Mouse (Mus musculus) erythroblast, embryonic 14.5 days (primary cell): ENCODE measurements around the gene March9. TPM values are rescaled to one million over a fixed set of nuclear protein-coding genes. Genes with fewer than 3 reads are reported as not detected.

ENCODE experiments used
- H3K27me3 ChIP-seq: 2 replicates; pipeline ENCODE4 v1.6.1; 2012; ENCODE audit warnings: inconsistent platforms; ENCODE audit not compliant: control insufficient read depth
- H3K36me3 ChIP-seq: 2 replicates; pipeline ENCODE4 v1.6.1; 2012; ENCODE audit warnings: mild to moderate bottlenecking, inconsistent platforms; ENCODE audit not compliant: control insufficient read depth
- H3K4me1 ChIP-seq: 2 replicates; pipeline ENCODE4 v1.6.1; 2012; ENCODE audit warnings: inconsistent platforms; ENCODE audit not compliant: control insufficient read depth
- H3K4me3 ChIP-seq: replicated peaks from 2 replicates; pipeline ENCODE3; 2012; ENCODE audit warnings: moderate library complexity, mild to moderate bottlenecking, inconsistent platforms
- H3K9me3 ChIP-seq: 2 replicates; pipeline ENCODE4 v1.6.1; 2012; ENCODE audit warnings: low read length, inconsistent platforms, mixed read lengths; ENCODE audit not compliant: control insufficient read depth
- GATA1 ChIP-seq: IDR thresholded peaks from 2 replicates; pipeline ENCODE4 v1.6.1; 2012; ENCODE audit warnings: low read length, inconsistent platforms, mixed read lengths
- TAL1 ChIP-seq: IDR thresholded peaks from 3 replicates; pipeline ENCODE4 v1.6.1; 2012; ENCODE audit warnings: low read length, inconsistent platforms, mixed read lengths
- polyA plus RNA-seq: library from polyadenylated mRNA; stranded (reverse); fragments of >175 nt; gene quantifications from 2 replicates; pipeline ENCODE4 v1.2.3, GENCODE M21; 2012

Gene March9
- polyA plus RNA-seq, 1 experiment, result not detected

- Histone ChIP-seq H3K27me3 (peaks cover 70% of the 10 kb centered on the region), H3K4me3 (no peak overlapping the region), H3K4me1 (peaks cover 49% of the 10 kb centered on the region), H3K9me3 (peaks cover 4% of the 10 kb centered on the region; the same call in 1 of the 2 replicates), H3K36me3 (peaks cover 19% of the 10 kb centered on the region)
- TF ChIP-seq GATA1, result no peak
- TF ChIP-seq TAL1, result no peak
Observed at GRCm38 (mm10) chr10:127061085-127061484, 1.1 kb upstream of the March9 start.

- Histone ChIP-seq H3K36me3 (peaks cover 2% of the 10 kb centered on the region), H3K4me1 (peaks cover 33% of the 10 kb centered on the region), H3K4me3 (peak overlapping the region; percentile 47), H3K27me3 (peaks cover 87% of the 10 kb centered on the region), H3K9me3 (peaks cover 4% of the 10 kb centered on the region; the same call in 1 of the 2 replicates)
- TF ChIP-seq GATA1 (no peak), TAL1 (no peak)
Observed at GRCm38 (mm10) chr10:127059174-127059967, 613 bp downstream of the March9 start.

DNA sequence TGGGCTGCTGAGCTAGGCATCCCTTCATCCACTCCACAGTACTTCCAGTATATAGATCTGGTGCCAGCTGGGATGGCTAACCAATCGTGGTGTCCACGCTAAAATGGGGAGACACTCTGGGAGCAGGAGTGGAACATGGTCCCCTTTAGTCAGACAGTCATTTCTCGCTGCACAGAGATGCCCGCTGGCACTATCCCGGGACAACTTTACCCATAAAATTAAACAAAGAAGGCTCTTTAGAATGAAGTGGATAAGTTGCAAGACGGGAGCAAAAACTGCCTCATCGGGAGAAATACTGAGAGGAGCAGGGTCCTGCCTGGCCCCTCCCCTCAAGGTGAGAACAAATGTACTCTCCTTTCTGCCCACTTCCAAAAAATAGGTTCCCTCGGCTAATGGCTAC, 1.3 kb downstream of the March9 start:
- Histone ChIP-seq H3K9me3 (peaks cover 4% of the 10 kb centered on the region; the same call in 1 of the 2 replicates), H3K27me3 (peaks cover 93% of the 10 kb centered on the region), H3K4me1 (peaks cover 26% of the 10 kb centered on the region), H3K4me3 (no peak overlapping the region), H3K36me3 (no peaks in the 10 kb centered on the region)
- TF ChIP-seq GATA1, result no peak
- no peak for TF ChIP-seq TAL1

DNA sequence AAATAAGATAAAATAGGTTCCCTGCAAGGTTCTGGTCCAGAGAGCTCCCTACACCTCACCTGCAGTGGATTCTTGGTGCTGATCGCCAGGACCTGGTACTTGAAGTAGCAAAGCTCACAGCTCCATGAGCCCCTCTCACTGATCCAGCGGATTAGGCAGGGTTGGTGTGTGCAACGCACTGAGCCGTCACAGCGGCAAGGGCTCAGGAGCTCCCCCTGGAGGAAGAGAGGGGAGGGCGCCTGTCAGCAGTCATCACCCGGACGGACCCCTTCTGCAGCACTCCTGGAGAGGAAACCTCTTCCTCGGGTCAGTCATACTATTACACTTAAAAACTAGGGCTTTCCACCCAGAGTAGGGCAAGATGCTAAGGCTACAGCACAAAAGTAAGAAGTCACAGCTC, 1.8 kb downstream of the March9 start:
- Histone ChIP-seq H3K4me3 (no peak overlapping the region), H3K27me3 (peaks cover 97% of the 10 kb centered on the region), H3K9me3 (peaks cover 4% of the 10 kb centered on the region; the same call in 1 of the 2 replicates), H3K36me3 (no peaks in the 10 kb centered on the region), H3K4me1 (peaks cover 21% of the 10 kb centered on the region)
- TF ChIP-seq TAL1 (no peak), GATA1 (no peak)

DNA sequence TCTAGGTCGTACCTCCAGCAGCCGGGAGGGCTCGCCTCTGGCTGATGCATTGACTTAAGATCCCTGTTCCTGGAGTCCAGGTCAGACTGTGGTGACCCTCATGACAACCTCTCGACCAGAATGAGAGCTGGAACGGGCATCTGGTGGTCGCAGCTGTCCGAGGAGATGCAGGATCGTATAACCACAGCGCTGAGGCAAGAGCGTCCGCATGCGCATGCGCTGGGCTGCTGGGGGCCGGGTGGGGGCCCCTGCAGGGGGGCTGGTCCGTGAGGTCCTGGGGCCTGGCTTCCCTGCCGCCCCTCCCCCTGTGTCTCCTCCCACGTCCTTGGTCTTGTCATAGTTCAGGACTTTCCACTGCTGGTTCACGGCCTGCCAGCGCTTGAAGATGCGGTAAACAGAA, 3.5 kb downstream of the March9 start:
- Histone ChIP-seq H3K9me3 (peaks cover 4% of the 10 kb centered on the region; the same call in 1 of the 2 replicates), H3K4me3 (no peak overlapping the region), H3K36me3 (no peaks in the 10 kb centered on the region), H3K4me1 (peaks cover 14% of the 10 kb centered on the region), H3K27me3 (peaks cover 98% of the 10 kb centered on the region)
- TF ChIP-seq TAL1 (no peak), GATA1 (no peak)

- H3K4me3 ChIP-seq, result no peak overlapping the region
- peaks cover 98% of the 10 kb centered on the region for H3K27me3 ChIP-seq
- TF ChIP-seq TAL1 (no peak), GATA1 (no peak)
- peaks cover 12% of the 10 kb centered on the region for H3K4me1 ChIP-seq
- H3K9me3 ChIP-seq, result peaks cover 2% of the 10 kb centered on the region; the same call in 1 of the 2 replicates
- H3K36me3 ChIP-seq, result no peaks in the 10 kb centered on the region
Observed at GRCm38 (mm10) chr10:127055406-127055805, 4.6 kb downstream of the March9 start.

- H3K9me3 ChIP-seq, result peaks cover under 1% of the 10 kb centered on the region; the same call in 1 of the 2 replicates
- H3K4me3 ChIP-seq, result no peak overlapping the region
- peaks cover 98% of the 10 kb centered on the region for H3K27me3 ChIP-seq
- no peaks in the 10 kb centered on the region for H3K36me3 ChIP-seq
- H3K4me1 ChIP-seq, result peaks cover 5% of the 10 kb centered on the region
- TF ChIP-seq TAL1 (no peak), GATA1 (no peak)
Observed at GRCm38 (mm10) chr10:127054646-127055045, 5.3 kb downstream of the March9 start.

GRCm38 (mm10) chr10:127050119-127050474, 9.9 kb downstream of the March9 start:
- Histone ChIP-seq H3K9me3 (peaks cover 7% of the 10 kb centered on the region; the same call in 1 of the 2 replicates), H3K4me1 (no peaks in the 10 kb centered on the region), H3K27me3 (peaks cover 76% of the 10 kb centered on the region), H3K4me3 (no peak overlapping the region), H3K36me3 (peaks cover 2% of the 10 kb centered on the region; the same call in 1 of the 2 replicates)
- TF ChIP-seq TAL1 (no peak), GATA1 (no peak)

GRCm38 (mm10) chr10:127049395-127050118, 10.4 kb downstream of the March9 start:
- no peak overlapping the region for H3K4me3 ChIP-seq
- peaks cover 8% of the 10 kb centered on the region for H3K36me3 ChIP-seq
- H3K9me3 ChIP-seq, result peaks cover 7% of the 10 kb centered on the region; the same call in 1 of the 2 replicates
- TF ChIP-seq TAL1 (no peak), GATA1 (no peak)
- peaks cover 70% of the 10 kb centered on the region for H3K27me3 ChIP-seq
- no peaks in the 10 kb centered on the region for H3K4me1 ChIP-seq
